Mouse (Mus musculus) cerebellum, adult 2 months (tissue): ENCODE results near the gene Fer. TPM values are rescaled to one million over a fixed set of nuclear protein-coding genes. Genes with fewer than 3 reads are reported as not detected.

ENCODE experiments used
- DNase-seq, 2 experiments: peaks; one replicate each; pipeline ENCODE4 v3.0.0; 2021
- H3K27ac ChIP-seq: fragments of 200-500 bp; 2 replicates; pipeline ENCODE4 v1.5.1; 2012; ENCODE audit warnings: low read length, control low read depth, inconsistent platforms; ENCODE audit not compliant: insufficient read depth
- H3K27me3 ChIP-seq: fragments of 200-500 bp; 2 replicates; pipeline ENCODE4 v1.6.1; 2012; ENCODE audit warnings: inconsistent platforms, mild to moderate bottlenecking, low read length, moderate library complexity; ENCODE audit not compliant: control insufficient read depth, insufficient read depth
- H3K4me1 ChIP-seq: fragments of 200-500 bp; 2 replicates; pipeline ENCODE4 v1.6.1; 2011; ENCODE audit warnings: low read length; ENCODE audit not compliant: control insufficient read depth, insufficient read depth
- H3K4me3 ChIP-seq: fragments of 200-500 bp; replicated peaks from 2 replicates; pipeline ENCODE3; 2011; ENCODE audit warnings: mild to moderate bottlenecking, low read depth, low read length, control low read depth; ENCODE audit not compliant: insufficient read depth
- CTCF ChIP-seq: fragments of 200-500 bp; IDR thresholded peaks from 2 replicates; pipeline ENCODE4 v1.5.1; 2011; ENCODE audit warnings: low read depth, mild to moderate bottlenecking, control low read depth, low read length, moderate library complexity, borderline replicate concordance; ENCODE audit not compliant: insufficient read depth
- POLR2A ChIP-seq: fragments of 200-500 bp; IDR thresholded peaks from 2 replicates; pipeline ENCODE4 v1.6.1; 2011; ENCODE audit warnings: low read length, control low read depth, borderline replicate concordance; ENCODE audit not compliant: insufficient read depth
- WGBS: fragments of 180-500 bp; shearing (Covaris S2); methylation state at CpG from one replicate; pipeline ENCODE4 v1.1.7; 2018; 5-methylcytosine and 5-hydroxymethylcytosine counted together
- polyA plus RNA-seq: library from polyadenylated mRNA; depleted of rRNA; stranded (reverse); fragments of >200 nt; gene quantifications from 2 replicates; pipeline ENCODE4 v1.2.3, GENCODE M21; 2012

Fer gene
- polyA plus RNA-seq, 1 experiment, result 8.8 TPM

DNA sequence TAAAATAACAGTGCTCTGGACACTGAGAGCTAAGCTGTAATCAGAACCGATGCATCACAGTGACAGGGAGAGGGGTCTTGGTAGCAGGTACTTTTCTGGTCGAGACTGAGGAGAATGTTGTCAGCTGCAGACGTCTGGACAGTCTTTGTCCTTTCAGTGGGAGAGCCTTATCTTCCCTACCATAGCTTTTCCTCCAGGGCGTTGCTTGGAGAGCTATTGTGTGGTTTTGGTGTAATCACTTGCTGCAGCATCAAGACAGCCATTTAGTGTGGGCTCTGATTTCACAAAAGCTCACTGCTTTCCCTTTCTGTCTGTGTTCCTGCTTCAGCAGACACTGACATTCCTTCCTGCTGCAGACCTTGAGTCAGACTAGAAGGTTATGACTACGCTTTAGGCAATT is 107.4 kb downstream of the Fer start:
- no peaks in the 10 kb centered on the region for H3K27me3 ChIP-seq
- WGBS, result 69% methylated on average over 5 of the region's 5 CpGs
- no peak for DNase-seq
- no peak overlapping the region for H3K27ac ChIP-seq
- TF ChIP-seq POLR2A, result no peak
- TF ChIP-seq CTCF, result no peak
- no peak overlapping the region for H3K4me3 ChIP-seq
- peaks cover 6% of the 10 kb centered on the region for H3K4me1 ChIP-seq

DNA sequence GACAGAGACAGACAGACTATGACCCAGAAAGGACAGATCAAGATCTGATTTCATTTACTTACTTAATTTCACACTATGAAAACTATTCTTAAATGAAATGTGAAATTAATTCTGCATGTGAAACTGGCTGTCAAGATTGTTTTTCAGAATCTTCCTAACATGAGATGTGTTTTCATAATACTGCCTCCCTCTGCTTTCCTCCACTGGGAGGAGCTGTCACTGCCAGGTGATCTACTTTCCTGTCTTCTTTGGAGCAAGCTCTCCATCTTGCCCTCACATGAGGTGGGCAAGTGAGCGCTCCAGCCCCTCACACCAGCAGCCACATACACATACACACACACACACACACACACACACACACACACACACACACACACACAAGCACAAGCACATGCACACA is 108.1 kb downstream of the Fer start:
- Histone ChIP-seq H3K4me3 (no peak overlapping the region), H3K4me1 (peaks cover 6% of the 10 kb centered on the region), H3K27me3 (no peaks in the 10 kb centered on the region), H3K27ac (no peak overlapping the region)
- DNase-seq, result no peak
- TF ChIP-seq CTCF (no peak), POLR2A (no peak)
- WGBS, result 89% methylated on average over 1 of the region's 1 CpGs

DNA sequence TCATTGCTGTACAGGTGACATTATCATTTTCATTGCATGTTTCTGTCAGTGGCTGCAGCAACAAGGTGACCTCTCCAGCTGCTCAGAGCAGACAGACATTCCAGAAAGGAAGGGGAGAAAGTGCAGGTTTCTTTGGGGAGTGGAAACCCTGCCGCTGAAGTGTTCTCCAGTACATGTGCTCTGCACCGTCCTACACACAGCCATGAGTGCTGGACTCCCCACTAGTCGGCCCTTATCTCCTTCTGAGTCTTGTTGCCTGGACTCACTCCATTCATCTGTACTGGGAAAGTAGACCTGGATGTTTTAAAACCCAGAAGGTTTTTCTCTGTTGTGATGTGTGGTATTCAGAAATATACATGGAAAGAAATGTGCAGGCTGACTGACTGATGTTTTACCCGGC is 109.3 kb downstream of the Fer start:
- Histone ChIP-seq H3K27me3 (no peaks in the 10 kb centered on the region), H3K27ac (no peak overlapping the region), H3K4me1 (peaks cover 6% of the 10 kb centered on the region), H3K4me3 (no peak overlapping the region)
- TF ChIP-seq POLR2A (no peak), CTCF (no peak)
- WGBS, result 68% methylated on average over 4 of the region's 4 CpGs
- no peak for DNase-seq

DNA sequence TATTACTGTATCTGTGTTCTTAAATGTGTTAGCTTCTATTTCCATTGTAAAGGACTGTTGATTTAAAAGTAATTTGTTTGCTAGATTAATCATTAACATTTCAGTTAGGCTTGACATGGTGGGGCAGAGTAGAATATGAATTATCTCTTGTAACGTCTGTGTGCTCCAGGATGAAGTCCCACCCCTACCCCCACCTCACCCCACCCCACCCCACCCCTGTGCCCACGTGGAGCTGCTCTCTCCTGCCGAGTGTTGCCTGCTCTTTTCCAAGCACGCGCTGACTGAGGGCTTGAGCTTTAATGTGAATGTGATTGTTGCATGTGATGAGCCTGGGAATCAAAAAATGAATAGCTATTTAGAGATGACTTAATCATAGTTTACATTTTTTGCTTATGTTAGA is 110.9 kb downstream of the Fer start:
- DNase-seq, result no peak
- Histone ChIP-seq H3K4me3 (no peak overlapping the region), H3K4me1 (no peaks in the 10 kb centered on the region), H3K27ac (no peak overlapping the region), H3K27me3 (no peaks in the 10 kb centered on the region)
- TF ChIP-seq POLR2A (no peak), CTCF (no peak)
- WGBS, result 57% methylated on average over 5 of the region's 5 CpGs

DNA sequence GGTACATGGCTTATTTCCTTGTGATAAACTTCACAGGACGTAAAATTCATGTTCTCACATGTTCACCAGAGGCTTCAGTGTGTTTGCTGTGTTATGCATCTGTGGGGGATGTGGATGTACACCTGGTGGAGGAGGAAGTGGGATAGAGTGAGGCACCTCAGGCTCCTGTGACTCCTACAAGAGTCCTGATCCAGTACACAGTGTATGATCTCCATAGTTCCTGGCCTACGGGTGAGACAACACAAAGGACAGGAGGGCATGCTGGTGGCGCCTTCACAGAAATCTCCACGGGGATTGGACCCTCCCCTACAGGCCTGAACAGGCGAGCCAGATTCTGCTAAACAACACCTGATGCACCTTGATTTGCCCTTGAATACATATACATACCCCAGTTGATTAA is 111.4 kb downstream of the Fer start:
- Histone ChIP-seq H3K27ac (no peak overlapping the region), H3K4me3 (no peak overlapping the region), H3K4me1 (no peaks in the 10 kb centered on the region), H3K27me3 (no peaks in the 10 kb centered on the region)
- 88% methylated on average over 5 of the region's 5 CpGs for WGBS
- TF ChIP-seq CTCF, result no peak
- no peak for TF ChIP-seq POLR2A
- no peak for DNase-seq

DNA sequence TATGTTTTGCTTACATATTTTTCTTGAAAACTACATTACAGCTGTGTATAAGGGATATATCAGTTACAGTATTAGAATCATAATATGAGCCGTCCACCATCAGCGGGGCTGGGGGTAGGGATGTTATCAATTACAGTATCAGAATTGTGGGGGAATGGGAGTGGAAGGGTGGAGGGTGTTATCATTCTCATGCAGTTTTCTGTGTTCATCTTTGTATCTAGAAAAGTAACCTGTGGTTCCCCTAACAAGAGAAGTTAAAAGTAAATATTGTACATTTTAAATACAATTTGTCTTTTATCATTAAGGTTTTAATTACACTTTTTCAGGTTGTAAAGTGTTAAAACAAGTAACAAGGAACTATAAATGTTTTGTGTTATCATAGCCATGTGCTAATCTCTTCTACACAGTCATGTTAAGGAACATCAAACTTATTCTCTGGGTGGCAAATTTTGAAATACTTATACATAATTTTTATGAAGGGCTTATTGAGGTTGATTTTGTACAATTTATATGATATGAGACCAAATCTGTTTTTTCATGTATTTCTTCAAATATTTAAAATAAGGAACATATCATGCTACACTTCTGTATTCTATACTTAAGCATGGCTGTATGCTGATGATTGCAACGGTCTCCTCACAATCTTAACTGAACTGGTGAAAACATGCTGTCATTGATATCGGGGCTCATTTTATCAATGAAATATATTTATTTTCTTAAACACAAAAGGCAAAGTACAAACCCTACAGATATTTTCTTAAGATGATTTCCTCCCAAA is 116.1 kb downstream of the Fer start:
- Histone ChIP-seq H3K4me1 (no peaks in the 10 kb centered on the region), H3K27ac (no peak overlapping the region), H3K4me3 (no peak overlapping the region), H3K27me3 (no peaks in the 10 kb centered on the region)
- DNase-seq, result no peak
- TF ChIP-seq POLR2A, result no peak
- TF ChIP-seq CTCF, result no peak
- 92% methylated on average over 4 of the region's 4 CpGs for WGBS

DNA sequence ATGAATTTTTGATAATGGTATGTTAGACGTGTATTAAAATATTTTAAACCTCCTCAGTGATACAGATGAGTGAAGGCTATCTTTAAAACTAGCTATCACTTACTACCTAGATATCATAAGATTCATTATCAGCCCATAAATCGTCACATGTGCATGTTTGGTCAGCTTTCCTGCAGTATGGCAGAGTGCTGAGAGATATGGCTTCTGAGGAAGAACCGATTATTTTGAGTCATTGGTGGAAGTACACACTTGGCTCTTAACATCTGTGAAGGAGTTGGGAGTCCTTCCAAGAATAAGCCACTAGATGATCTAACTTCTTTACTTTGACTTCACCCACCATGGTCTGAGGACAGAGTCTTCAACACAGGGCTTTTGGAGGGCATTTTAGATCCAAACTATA is 117.3 kb downstream of the Fer start:
- Histone ChIP-seq H3K27me3 (no peaks in the 10 kb centered on the region), H3K4me1 (no peaks in the 10 kb centered on the region), H3K4me3 (no peak overlapping the region), H3K27ac (no peak overlapping the region)
- WGBS, result 92% methylated on average over 3 of the region's 3 CpGs
- DNase-seq, result no peak
- TF ChIP-seq CTCF, result no peak
- no peak for TF ChIP-seq POLR2A

DNA sequence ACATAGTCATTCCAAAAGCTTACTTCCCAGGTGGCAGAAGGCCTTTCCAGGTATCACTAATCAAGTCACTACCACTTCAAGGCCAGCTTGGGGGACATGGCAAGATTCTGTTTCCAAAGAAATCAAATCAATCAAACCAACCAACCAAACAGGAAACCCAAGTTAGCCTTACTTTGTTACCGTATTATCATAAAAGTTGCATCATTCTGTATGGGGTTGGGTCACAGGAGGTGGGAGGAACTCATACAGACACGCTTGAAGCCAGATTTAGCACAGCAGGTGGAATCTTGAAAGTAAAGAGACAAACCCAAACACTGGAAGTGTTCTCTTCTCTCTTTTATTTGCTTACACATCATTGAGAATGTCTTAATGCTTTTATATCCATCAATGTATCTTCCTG is 125.8 kb downstream of the Fer start:
- H3K4me1 ChIP-seq, result no peaks in the 10 kb centered on the region
- no peaks in the 10 kb centered on the region for H3K27me3 ChIP-seq
- H3K4me3 ChIP-seq, result no peak overlapping the region
- no peak for TF ChIP-seq POLR2A
- TF ChIP-seq CTCF, result no peak
- no peak for DNase-seq
- whole genome bisulfite sequencing, result 52% methylated on average over 2 of the region's 2 CpGs
- H3K27ac ChIP-seq, result no peak overlapping the region
